Comparison of ENCODE assay signal across 7 mouse cellular contexts in the genomic region with DNA sequence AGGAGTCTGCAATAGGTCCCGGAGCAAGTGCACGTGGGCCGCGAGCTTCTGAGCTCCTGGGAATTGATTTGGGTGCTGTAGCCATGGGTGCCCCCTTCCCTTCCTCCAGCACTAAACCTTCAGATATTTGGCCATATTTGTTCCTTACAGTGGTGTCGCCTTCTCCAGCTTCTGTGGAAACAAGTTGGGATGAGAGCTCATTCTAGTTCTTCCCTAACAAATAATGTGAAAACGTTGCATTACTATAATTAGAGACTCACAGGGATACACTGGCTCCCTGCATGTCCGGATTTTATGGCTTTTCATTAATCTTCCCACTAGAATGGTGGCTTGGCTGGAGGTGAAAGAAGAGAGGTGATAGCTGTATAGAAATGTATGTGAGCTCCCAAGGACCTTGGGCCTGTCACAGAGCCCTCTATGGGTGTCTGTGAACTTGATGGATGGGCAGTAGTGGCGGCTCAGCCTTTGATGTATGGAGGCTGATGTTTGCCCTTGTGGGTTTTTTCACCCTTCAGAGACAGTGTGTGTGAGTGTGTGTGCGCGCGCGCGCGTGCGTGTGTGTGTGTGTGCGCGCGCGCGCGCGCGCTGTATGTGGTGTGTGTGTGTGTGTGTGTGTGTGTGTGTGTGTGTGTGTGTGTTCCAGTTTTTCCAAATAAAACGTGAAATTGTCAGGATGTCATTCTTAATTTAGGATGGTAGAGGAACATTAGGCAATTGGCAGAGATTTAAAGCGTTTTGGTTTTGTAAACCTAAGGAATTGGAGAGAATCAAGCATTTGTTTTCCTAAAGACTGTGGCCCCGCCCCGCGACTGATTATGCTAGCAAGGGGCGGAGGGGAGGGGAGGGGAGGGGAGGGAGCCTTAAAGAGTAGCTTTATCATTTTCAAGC. TPM values are rescaled to one million over a fixed set of nuclear protein-coding genes. Genes with fewer than 3 reads are reported as not detected.
DNase-seq lines count a peak whose midpoint lies in the region; ATAC-seq lines count a peak whose summit lies in the region.

No protein-coding gene starts in this region.

- peaks cover 2% of the 10 kb centered on the region for H3K27me3 ChIP-seq in hindbrain, embryonic 11.5 days (ENCODE audit: control insufficient read depth, insufficient read depth, low read length)
- peaks cover 56% of the 10 kb centered on the region for H3K27me3 ChIP-seq in limb, embryonic 12.5 days

- peak; percentile 71 for ATAC-seq in hindbrain, embryonic 11.5 days (ENCODE audit: low FRiP score)
- 0 out of 2 replicates have a peak, but pooled peaks have one; percentile 38 for ATAC-seq in limb, embryonic 12.5 days (ENCODE audit: insufficient number of reproducible peaks, insufficient read depth, low FRiP score, low TSS enrichment, low read depth)

- no peaks in the 10 kb centered on the region for H3K9me3 ChIP-seq in hindbrain, embryonic 11.5 days (ENCODE audit: control insufficient read depth, low read length)
- H3K9me3 ChIP-seq in limb, embryonic 12.5 days = no peaks in the 10 kb centered on the region

- no peaks in the 10 kb centered on the region for H3K36me3 ChIP-seq in hindbrain, embryonic 11.5 days (ENCODE audit: control insufficient read depth, insufficient read depth, low read length)
- no peaks in the 10 kb centered on the region for H3K36me3 ChIP-seq in limb, embryonic 12.5 days

- H3K9ac ChIP-seq in hindbrain, embryonic 11.5 days (ENCODE audit: low read depth, low read length) = peak overlapping the region; percentile 66; the same call in 1 of the 2 replicates
- peak overlapping the region; percentile 70; the same call in 1 of the 2 replicates for H3K9ac ChIP-seq in limb, embryonic 12.5 days (replicated peaks)

- H3K4me1 ChIP-seq in hindbrain, embryonic 11.5 days (replicated peaks; ENCODE audit: control insufficient read depth, insufficient read depth, low read length) = no peaks in the 10 kb centered on the region
- H3K4me1 ChIP-seq in limb, embryonic 12.5 days (replicated peaks) = peaks cover 27% of the 10 kb centered on the region

- H3K4me2 ChIP-seq in hindbrain, embryonic 11.5 days (replicated peaks; ENCODE audit: low read depth, low read length) = peak overlapping the region; percentile 95
- peak overlapping the region; percentile 91 for H3K4me2 ChIP-seq in limb, embryonic 12.5 days

- no peak overlapping the region for H3K27ac ChIP-seq in hindbrain, embryonic 11.5 days (ENCODE audit: low read depth, low read length)
- H3K27ac ChIP-seq in limb, embryonic 12.5 days = no peak overlapping the region

- peak overlapping the region; percentile 69 for H3K4me3 ChIP-seq in hindbrain, embryonic 11.5 days (ENCODE audit: low read depth, low read length)
- peak overlapping the region; percentile 70 for H3K4me3 ChIP-seq in limb, embryonic 12.5 days (replicated peaks)

- DNase-seq in 3T3-L1 (ENCODE audit: low read depth, low spot score) = peak; percentile 35
- peak; percentile 68 for DNase-seq in CD4-positive, CD25-positive, alpha-beta regulatory T cell, adult 2 months (ENCODE audit: low read depth, low spot score)
- peak; percentile 70 to 75 for DNase-seq in cerebellum, postnatal 25 days
- peak; percentile 76 for DNase-seq in hindbrain, embryonic 11.5 days (ENCODE audit: low spot score)
- peak; percentile 71 for DNase-seq in neural tube, embryonic 10.5 days (ENCODE audit: extremely low spot score, low spot score)
- DNase-seq in yolk sac, embryonic 10.5 days (ENCODE audit: low spot score) = no peak

- WGBS in hindbrain, embryonic 11.5 days = under 1% methylated on average over 29 of the region's 29 CpGs
- under 1% methylated on average over 21 of the region's 29 CpGs for WGBS in limb, embryonic 12.5 days

RNA-seq across cellular contexts. Expression of gene Arhgap20, which starts 1.3 kb away (rescaled TPM):
- 5.0 and 7.8 TPM in 2 replicates for polyA plus RNA-seq in hindbrain, embryonic 11.5 days (2014; fragmentation: Nextera tagmentation; extraction: Ambion mirVana)
- polyA plus RNA-seq in limb, embryonic 12.5 days (2016; fragmentation: Nextera tagmentation; extraction: Ambion mirVana) = 2.8 and 4.4 TPM in 2 replicates
